Mouse (Mus musculus) heart, embryonic 10.5 days (tissue): Measurements from ENCODE around the gene Traf4. TPM values are rescaled to one million over a fixed set of nuclear protein-coding genes. Genes with fewer than 3 reads are reported as not detected.
A peak's percentile ranks its signal among the peaks of the same experiment; 100 is the strongest.

ENCODE experiments used
- DNase-seq: peaks from one replicate; pipeline ENCODE4 v3.0.0-alpha.2; 2017; ENCODE audit warnings: low spot score
- H3K27ac ChIP-seq: fragments of 300-500 bp; sonication (generic); 2 replicates; pipeline ENCODE4 v1.5.1; 2016; ENCODE audit warnings: mild to moderate bottlenecking
- H3K27me3 ChIP-seq: fragments of 300-500 bp; sonication (generic); 2 replicates; pipeline ENCODE4 v1.6.1; 2016; ENCODE audit warnings: mild to moderate bottlenecking; ENCODE audit not compliant: poor library complexity, insufficient read depth, severe bottlenecking
- H3K36me3 ChIP-seq: fragments of 300-500 bp; sonication (generic); 2 replicates; pipeline ENCODE4 v1.6.1; 2016; ENCODE audit warnings: mild to moderate bottlenecking, moderate library complexity
- H3K4me1 ChIP-seq: fragments of 300-500 bp; sonication (generic); 2 replicates; pipeline ENCODE4 v1.6.1; 2016; ENCODE audit warnings: mild to moderate bottlenecking
- H3K4me3 ChIP-seq: fragments of 300-500 bp; sonication (generic); 2 replicates; pipeline ENCODE4 v1.5.1; 2016; ENCODE audit warnings: mild to moderate bottlenecking, moderate library complexity
- H3K9me3 ChIP-seq: fragments of 300-500 bp; sonication (generic); 2 replicates; pipeline ENCODE4 v1.6.1; 2016; ENCODE audit warnings: mild to moderate bottlenecking, moderate library complexity
- WGBS: fragments of 180-500 bp; shearing (Covaris S2); methylation state at CpG from one replicate; pipeline ENCODE4 v1.1.7; 2016; 5-methylcytosine and 5-hydroxymethylcytosine counted together
- polyA plus RNA-seq: library from polyadenylated mRNA; unstranded; fragments of >200 nt; fragmentation: Nextera tagmentation; extraction: Ambion mirVana; gene quantifications from 2 replicates; pipeline ENCODE4 v1.2.1, GENCODE M21; 2016

Traf4 gene
- polyA plus RNA-seq, 1 experiment from 2014 or later = 88.7 TPM

DNA sequence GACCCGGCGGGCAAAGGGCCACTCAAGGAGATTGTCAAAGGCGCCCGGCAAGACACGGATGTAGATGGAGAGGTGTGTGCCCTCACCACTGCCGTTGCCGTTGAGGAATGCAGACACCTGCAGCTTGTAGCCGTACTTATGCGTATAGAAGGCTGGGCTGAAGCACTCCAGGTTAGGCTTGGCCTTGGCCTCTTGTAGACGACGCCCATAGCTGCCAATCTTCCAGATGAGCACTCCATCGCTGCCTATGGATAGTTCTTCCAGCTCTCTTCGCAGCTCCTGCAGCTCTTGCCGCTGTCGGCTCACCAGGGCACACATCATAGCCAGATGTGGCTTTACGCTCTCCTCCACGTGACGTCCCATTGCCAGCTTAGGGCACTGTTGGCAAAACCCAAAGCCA, 5.2 kb downstream of the Traf4 start:
- H3K9me3 ChIP-seq = no peaks in the 10 kb centered on the region
- no peak for DNase-seq
- 92% methylated on average over 18 of the region's 18 CpGs for WGBS
- peaks cover 80% of the 10 kb centered on the region for H3K36me3 ChIP-seq
- no peak overlapping the region for H3K27ac ChIP-seq
- peaks cover 45% of the 10 kb centered on the region for H3K4me1 ChIP-seq
- H3K4me3 ChIP-seq = no peak overlapping the region
- H3K27me3 ChIP-seq = no peaks in the 10 kb centered on the region

DNA sequence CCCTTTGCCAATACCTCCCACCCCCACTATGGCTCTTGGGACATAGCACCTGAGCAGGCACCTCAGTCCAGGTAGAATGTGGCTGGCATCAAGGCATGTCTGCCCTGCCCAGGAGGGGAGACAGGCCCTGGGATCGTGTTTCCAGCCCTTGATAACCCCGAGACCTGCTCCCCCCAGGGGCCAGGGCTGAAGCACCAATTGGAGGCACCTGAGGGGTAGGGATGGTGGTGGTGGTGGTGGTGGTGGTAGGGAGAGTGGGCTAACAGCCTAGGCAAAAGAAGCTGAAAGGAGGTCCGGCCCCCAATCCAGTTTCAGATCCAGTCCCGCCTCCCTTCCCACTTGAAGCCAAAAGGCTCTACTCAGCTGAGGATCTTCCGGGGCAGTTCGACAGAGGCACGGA, 5.8 kb downstream of the Traf4 start:
- Histone ChIP-seq H3K4me3 (0 out of 2 replicates have a peak overlapping the region, but pooled peaks have one; percentile 0), H3K9me3 (no peaks in the 10 kb centered on the region), H3K36me3 (peaks cover 86% of the 10 kb centered on the region), H3K4me1 (peaks cover 43% of the 10 kb centered on the region), H3K27me3 (no peaks in the 10 kb centered on the region), H3K27ac (no peak overlapping the region)
- DNase-seq = no peak
- WGBS = 80% methylated on average over 7 of the region's 7 CpGs

DNA sequence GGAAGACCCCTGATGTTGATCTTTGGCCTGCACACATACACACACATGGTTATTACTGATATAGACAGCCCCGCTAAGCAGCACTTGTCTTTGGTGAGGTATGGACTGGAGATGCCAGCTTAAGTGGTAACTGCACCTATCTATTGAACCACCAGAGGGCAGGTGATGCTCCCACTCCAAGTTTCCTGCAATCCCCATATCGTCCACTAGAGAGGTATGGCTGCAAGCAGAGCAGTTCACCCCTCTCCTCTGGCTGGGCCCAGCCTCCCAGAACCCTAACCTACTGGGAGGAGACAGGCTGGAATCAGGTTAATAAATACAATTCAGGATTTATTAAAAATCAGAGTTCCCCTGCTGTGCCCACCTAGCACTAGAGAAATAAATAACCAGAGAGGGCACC, 6.3 kb downstream of the Traf4 start:
- Histone ChIP-seq H3K9me3 (no peaks in the 10 kb centered on the region), H3K4me1 (peaks cover 40% of the 10 kb centered on the region), H3K36me3 (peaks cover 90% of the 10 kb centered on the region), H3K27ac (no peak overlapping the region), H3K4me3 (no peak overlapping the region), H3K27me3 (no peaks in the 10 kb centered on the region)
- peak; percentile 90 for DNase-seq
- WGBS = 28% methylated on average over 2 of the region's 2 CpGs

DNA sequence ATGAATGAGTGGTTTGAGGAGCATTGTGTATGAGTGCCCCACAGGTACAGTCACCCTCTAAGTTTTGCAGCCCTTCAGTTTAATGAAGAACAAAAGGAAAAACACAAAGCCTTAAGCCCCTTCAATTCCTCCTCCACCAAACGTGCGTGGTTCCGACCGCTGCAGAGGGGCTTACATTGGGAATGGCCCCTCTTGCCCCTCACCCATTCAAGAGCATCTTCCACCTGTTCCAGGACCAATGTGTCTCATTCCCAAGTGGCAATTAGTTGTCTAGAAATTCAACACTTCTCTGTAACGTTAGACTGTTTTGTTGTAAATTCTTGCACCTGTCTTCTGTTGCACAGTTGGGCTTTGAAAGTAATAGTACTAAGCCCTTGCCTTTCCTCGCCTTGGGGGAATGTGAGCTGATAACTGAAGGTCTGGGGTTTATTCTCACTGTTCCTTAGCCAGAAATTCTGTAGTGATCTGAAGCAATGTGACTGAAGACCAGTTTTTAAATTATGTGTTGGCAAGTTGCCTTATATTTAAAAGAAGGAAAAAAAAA, 9.2 kb downstream of the Traf4 start:
- H3K9me3 ChIP-seq = no peaks in the 10 kb centered on the region
- no peaks in the 10 kb centered on the region for H3K27me3 ChIP-seq
- 80% methylated on average over 6 of the region's 6 CpGs for WGBS
- no peak for DNase-seq
- no peak overlapping the region for H3K4me3 ChIP-seq
- H3K36me3 ChIP-seq = peaks cover 95% of the 10 kb centered on the region
- H3K27ac ChIP-seq = no peak overlapping the region
- H3K4me1 ChIP-seq = peaks cover 17% of the 10 kb centered on the region

DNA sequence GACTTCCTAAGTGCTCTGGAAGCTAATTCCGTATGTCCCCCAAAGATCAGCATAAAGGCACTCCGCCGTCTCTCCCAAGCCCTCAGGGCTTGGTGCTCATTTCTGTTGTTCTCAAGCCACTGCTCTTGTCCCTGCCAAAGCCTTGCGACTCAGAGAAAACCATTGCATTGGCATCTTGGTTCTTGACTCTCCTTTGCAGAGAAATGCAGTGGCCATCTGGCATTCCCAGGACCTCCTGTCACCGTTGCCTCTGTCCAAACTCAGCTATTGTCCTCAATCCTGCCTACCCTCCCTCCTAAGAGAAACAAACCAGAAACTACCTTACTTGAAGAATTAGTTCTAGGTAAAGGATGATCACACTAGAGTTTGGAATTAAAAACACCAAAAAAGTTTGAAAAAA, 9.7 kb downstream of the Traf4 start:
- 85% methylated on average over 5 of the region's 5 CpGs for WGBS
- H3K27me3 ChIP-seq = no peaks in the 10 kb centered on the region
- H3K27ac ChIP-seq = no peak overlapping the region
- no peaks in the 10 kb centered on the region for H3K9me3 ChIP-seq
- peaks cover 95% of the 10 kb centered on the region for H3K36me3 ChIP-seq
- no peak overlapping the region for H3K4me3 ChIP-seq
- peaks cover 17% of the 10 kb centered on the region for H3K4me1 ChIP-seq
- no peak for DNase-seq

DNA sequence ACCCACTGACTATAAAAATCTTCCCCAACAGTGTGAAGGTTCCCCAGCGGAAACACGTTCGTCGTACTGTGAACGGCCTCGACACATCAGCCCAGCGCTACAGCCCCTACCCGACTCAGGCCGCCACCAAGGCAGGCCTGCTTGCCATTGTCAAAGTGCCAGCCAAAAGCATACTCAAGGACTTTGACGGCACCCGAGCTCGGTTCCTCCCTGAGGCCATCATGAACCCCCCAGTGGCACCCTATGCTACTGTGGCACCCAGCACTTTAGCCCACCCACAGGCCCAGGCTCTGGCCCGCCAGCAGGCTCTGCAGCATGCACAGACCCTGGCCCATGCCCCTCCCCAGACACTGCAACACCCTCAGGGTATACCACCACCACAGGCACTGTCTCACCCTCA, 11.6 kb downstream of the Traf4 start:
- DNase-seq = no peak
- 89% methylated on average over 13 of the region's 13 CpGs for whole genome bisulfite sequencing
- Histone ChIP-seq H3K4me3 (no peak overlapping the region), H3K27me3 (no peaks in the 10 kb centered on the region), H3K27ac (no peak overlapping the region), H3K4me1 (0 out of 2 replicates have a peak, but pooled peaks cover 6% of the 10 kb centered on the region), H3K9me3 (no peaks in the 10 kb centered on the region), H3K36me3 (peaks cover 94% of the 10 kb centered on the region)

DNA sequence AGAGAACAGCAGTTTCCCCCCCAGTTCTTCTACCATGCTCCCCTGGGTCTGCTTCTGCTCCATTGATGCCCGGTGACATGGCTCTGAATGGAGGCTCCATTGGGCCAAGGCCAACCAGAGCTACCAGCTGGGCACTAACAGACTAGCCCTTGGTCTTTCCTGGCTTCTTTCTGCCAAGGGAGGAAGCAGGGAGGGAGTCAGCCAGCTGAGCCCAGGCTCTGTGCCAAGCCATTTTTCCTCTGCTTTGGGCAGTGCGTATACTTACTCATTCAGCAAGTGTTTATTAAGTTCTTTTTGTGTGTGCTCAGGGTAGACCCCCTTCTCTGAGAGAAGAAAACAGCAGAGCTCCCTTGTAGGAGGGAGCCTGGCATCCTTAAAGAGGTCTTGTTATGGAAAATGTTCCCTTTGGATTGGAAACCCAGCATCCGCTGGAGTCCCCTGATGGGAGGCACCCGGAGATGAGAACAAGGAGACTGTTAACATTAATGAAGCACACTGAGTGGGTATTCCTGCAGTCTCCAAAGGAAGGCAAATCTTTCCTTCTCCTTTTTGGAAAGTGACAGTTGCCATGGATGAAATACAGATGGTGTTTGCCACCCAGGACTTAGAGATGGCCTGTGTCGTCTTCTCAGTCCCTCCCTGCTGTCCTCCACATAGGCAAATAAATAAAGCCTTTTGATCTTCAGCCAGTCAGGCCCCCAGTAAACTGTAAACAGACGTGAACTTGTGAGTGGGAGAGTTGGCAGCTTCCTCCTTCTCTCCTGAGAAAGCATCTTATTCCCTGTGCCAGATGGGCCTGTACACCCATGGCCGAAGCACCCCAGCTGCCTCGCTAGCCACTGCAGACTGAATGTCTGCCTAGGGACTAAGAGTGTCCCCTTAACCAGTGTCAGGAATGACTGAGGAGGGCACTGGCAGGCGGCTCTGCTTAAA, 12.8 kb downstream of the Traf4 start:
- DNase-seq = no peak
- no peaks in the 10 kb centered on the region for H3K9me3 ChIP-seq
- H3K4me3 ChIP-seq = no peak overlapping the region
- WGBS = 79% methylated on average over 9 of the region's 9 CpGs
- H3K4me1 ChIP-seq = 0 out of 2 replicates have a peak, but pooled peaks cover 4% of the 10 kb centered on the region
- no peaks in the 10 kb centered on the region for H3K27me3 ChIP-seq
- H3K27ac ChIP-seq = no peak overlapping the region
- H3K36me3 ChIP-seq = peaks cover 93% of the 10 kb centered on the region

DNA sequence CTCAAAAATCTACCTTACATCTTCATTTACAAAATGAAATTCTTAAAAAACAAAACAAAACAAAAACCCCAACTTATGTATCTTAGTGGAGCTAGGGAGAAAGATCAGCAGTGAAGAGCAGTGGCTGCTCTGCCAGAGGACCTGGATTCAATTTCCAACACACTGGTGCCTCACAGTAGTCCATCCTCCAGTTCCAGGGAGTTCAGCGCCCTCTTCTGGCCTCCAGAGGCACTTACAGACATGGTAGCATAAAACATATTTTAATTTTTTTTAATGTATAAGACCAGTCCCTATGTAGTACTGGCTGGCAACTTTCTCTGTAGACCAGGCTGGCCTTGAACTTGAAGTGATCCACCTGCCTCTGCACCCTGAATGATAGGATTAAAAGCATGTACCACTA, 14.2 kb downstream of the Traf4 start:
- 45% methylated on average over 1 of the region's 1 CpGs for WGBS
- Histone ChIP-seq H3K9me3 (no peaks in the 10 kb centered on the region), H3K27me3 (no peaks in the 10 kb centered on the region), H3K36me3 (peaks cover 92% of the 10 kb centered on the region), H3K4me1 (0 out of 2 replicates have a peak, but pooled peaks cover 3% of the 10 kb centered on the region), H3K4me3 (no peak overlapping the region), H3K27ac (no peak overlapping the region)
- DNase-seq = no peak

DNA sequence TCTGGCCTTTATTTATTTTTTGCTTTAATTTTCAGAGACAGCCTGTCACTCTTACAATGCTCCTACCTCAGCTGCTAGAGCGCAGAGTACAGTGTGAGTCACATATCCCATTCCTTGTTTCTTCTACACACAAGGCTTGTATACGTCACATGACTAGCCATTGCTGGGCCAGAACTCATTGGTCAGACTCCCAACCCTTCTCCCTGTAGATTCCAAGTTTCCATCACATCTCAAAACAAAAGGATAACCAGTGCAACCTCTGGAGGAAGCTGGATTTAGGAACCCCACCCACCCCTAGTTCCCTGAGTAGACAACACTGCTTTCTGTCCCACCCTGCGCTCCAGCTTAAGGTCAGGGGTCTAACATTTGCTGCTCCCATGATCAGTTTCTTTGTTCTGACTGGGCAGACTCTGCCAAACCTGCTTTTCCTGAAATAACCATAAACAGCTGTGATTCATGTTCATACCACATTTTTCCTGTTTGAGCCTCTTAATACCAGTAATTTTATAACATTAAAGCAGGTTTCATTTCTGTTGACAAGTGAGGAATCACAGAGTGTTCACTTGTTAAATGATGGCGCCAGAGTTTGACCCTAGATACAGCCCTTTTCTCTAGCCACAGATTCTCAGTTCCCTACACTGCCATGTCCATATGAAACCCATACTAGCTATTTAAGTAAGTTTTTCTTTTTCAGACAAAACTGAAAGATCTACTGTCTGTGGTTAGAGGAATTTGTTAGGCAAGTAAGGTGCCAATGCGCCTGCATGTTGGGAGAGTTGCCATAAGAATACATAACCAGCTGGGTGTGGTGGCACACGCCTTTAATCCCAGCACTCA, 18.5 kb downstream of the Traf4 start:
- WGBS = 89% methylated on average over 6 of the region's 6 CpGs
- H3K4me1 ChIP-seq = peaks cover under 1% of the 10 kb centered on the region; the same call in 1 of the 2 replicates
- H3K36me3 ChIP-seq = peaks cover 83% of the 10 kb centered on the region
- H3K9me3 ChIP-seq = no peaks in the 10 kb centered on the region
- H3K27me3 ChIP-seq = no peaks in the 10 kb centered on the region
- no peak for DNase-seq
- H3K4me3 ChIP-seq = no peak overlapping the region
- no peak overlapping the region for H3K27ac ChIP-seq

DNA sequence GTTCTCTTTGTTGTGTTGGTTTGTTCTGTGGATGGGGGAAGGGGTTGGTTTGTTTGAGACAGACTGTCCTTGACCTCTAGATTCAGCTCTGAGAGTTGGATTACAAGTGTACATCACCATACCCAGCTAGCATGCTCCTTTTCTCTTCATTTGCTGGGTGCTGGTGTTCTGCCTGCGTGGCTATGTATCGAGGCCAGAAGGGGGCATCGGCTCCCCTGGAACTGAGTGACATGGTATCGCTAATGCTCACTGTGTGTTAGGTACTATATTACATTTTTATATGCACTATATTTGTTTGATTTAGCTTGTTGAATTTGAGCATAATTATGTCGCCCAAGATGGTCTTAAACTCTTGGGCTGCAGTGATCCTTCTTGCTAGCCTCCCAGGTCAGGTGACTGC, 19.2 kb downstream of the Traf4 start:
- H3K4me3 ChIP-seq = no peak overlapping the region
- H3K36me3 ChIP-seq = peaks cover 78% of the 10 kb centered on the region
- H3K27ac ChIP-seq = no peak overlapping the region
- no peaks in the 10 kb centered on the region for H3K27me3 ChIP-seq
- H3K9me3 ChIP-seq = no peaks in the 10 kb centered on the region
- peaks cover 4% of the 10 kb centered on the region; the same call in 1 of the 2 replicates for H3K4me1 ChIP-seq
- no peak for DNase-seq
- 89% methylated on average over 5 of the region's 5 CpGs for WGBS

DNA sequence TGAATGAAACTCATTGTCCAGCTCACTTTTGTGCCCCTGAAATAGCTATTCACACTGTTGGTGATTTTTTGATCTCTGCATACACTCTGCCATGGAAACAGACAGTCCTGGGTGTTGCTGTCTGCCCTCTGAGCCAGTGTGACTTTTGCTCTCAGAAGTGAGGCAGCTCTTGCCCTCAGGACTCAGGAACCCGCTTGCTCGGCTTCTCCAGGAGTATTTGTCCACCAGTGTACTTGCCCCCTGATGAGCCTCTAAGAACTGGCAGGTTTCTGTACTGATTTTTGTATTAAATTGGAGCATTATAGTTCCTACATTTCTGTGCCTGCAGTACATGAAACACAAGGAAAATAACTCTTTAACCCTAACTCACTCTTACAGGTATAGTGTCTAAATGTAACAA, 21.9 kb downstream of the Traf4 start:
- H3K4me1 ChIP-seq = peaks cover 16% of the 10 kb centered on the region
- H3K27ac ChIP-seq = no peak overlapping the region
- no peak overlapping the region for H3K4me3 ChIP-seq
- peaks cover 54% of the 10 kb centered on the region for H3K36me3 ChIP-seq
- no peaks in the 10 kb centered on the region for H3K27me3 ChIP-seq
- 92% methylated on average over 2 of the region's 2 CpGs for WGBS
- no peak for DNase-seq
- H3K9me3 ChIP-seq = no peaks in the 10 kb centered on the region

DNA sequence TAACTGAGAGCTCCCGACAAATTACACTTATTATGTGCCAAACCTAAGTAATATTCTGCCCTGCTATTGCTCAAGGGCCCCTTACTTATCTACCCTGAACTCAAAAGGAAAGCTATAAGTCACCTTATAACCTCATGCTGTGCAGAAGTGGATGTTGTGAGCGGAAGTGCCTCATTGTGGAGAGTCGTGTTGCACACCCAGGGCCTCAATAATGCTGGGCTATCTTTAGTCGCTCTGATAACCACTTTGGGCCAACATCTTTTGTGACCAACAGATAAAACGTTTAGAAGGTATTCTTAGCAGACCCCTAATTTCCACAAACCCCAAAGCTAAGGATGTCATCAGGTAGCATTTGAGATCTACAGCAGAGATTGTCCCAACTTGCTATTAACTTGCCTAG, 24.7 kb downstream of the Traf4 start:
- H3K4me1 ChIP-seq = peaks cover 29% of the 10 kb centered on the region
- H3K27ac ChIP-seq = no peak overlapping the region
- WGBS = 42% methylated on average over 5 of the region's 5 CpGs

DNA sequence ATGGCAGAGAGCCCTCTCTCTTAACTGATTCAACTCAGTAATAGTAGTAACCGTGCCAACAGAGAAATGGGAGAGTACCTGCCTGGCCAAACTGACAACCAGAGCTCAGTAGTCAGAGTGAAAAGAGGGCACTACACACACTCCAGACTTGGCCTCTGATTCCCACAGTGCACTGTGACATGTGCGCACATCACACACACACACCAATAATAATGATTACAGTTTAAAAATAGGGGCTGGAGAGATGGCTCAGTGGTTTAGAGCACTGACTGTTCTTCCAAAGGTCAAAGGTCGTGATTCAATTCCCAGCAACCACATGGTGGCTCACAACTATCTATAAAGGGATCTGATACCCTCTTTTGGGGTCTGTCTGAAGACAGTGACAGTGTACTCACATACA, 27.4 kb downstream of the Traf4 start:
- Histone ChIP-seq H3K4me1 (peaks cover 37% of the 10 kb centered on the region), H3K4me3 (no peak overlapping the region), H3K9me3 (no peaks in the 10 kb centered on the region), H3K36me3 (peaks cover 6% of the 10 kb centered on the region), H3K27me3 (no peaks in the 10 kb centered on the region), H3K27ac (peak overlapping the region; percentile 25; the same call in 1 of the 2 replicates)
- DNase-seq = no peak
- 79% methylated on average over 3 of the region's 3 CpGs for WGBS

More for the DNA sequence above, 24.7 kb downstream of the Traf4 start:
- Histone ChIP-seq H3K36me3 (peaks cover 32% of the 10 kb centered on the region), H3K4me3 (no peak overlapping the region), H3K9me3 (no peaks in the 10 kb centered on the region), H3K27me3 (no peaks in the 10 kb centered on the region)
- no peak for DNase-seq
